Mouse (Mus musculus) NIH3T3 (cell line): ENCODE data around the gene Scarf2.
A peak's percentile ranks its signal among the peaks of the same experiment; 100 is the strongest.

ENCODE experiments used
- DNase-seq: peaks from one replicate; pipeline ENCODE4 v3.0.0-alpha.2; 2012; ENCODE audit warnings: low read depth

The Scarf2 gene

GRCm38 (mm10) chr16:17830385-17831178 lies 33.5 kb downstream of the Scarf2 start:
- no peak for DNase-seq

GRCm38 (mm10) chr16:17831781-17832180 lies 34.7 kb downstream of the Scarf2 start:
- peak; percentile 50 for DNase-seq

DNA sequence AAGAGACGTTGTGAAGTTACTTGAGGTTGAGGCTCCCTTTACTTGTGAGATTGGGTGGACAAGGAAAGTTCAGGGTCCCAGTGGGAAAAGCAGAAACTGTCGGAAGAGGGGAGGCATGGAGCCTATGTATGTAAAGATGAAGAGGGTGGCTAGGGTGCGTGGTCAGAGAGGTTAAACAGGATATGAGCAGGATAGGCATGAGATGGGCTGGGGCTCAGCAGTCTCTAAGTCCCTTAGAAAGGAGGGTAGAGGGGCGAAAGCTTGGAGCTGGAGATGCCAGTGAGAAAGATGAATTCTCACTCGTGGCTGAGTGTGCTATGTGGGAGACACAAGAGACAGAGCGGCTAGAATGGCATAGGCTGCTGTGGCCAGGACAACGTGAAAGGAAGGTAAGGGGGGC lies 35.7 kb downstream of the Scarf2 start, which contains the start of gene B830017H08Rik:
B830017H08Rik (plus strand) TSS at position 301 of the 400 bp plus-strand sequence.
- no peak for DNase-seq

- DNase-seq = no peak
Measured at GRCm38 (mm10) chr16:17833321-17833680, 36.2 kb downstream of the Scarf2 start.

GRCm38 (mm10) chr16:17833681-17834399 lies 36.8 kb downstream of the Scarf2 start:
- no peak for DNase-seq

GRCm38 (mm10) chr16:17834543-17834942 lies 37.5 kb downstream of the Scarf2 start:
- DNase-seq = no peak

DNA sequence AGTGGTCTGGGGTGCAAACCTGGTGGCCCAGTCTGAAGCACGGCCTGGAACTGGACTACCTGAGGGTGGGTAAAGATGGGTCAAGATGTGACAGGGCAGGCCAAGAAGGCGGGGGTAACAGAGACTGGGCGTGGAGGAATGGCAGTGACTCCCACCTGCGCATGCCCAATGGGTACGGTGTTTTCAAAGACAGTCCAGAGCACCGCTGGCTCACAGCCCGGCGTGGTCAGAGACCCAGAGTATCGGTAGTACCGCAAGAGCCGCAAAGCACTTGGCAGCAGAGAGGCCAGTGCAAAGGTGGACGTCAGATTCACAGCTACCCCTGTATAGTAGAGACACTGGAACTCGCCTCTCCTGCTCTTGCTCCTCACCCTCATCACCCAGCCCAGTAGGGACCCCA lies 38.4 kb downstream of the Scarf2 start:
- no peak for DNase-seq

DNA sequence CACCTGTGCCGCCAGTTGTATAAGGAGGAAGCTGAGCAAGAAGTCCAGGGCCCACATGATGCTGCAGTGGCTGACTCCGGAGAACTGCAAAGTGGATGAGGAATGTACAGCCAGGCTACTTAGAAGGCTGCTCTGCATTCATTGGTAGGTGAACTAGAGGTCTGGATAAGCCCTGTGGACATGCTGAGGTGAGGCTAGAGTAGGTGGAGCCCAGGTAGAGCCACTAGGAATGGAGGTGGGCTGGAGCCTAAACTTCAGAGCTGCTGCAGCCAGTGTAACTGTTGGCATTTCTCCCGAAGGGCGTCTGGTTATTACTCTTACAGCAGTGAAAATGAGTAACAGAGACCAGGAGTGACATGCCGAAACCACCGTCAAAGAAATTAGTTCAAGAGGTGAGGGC lies 41.0 kb downstream of the Scarf2 start, which contains the start of gene Car15:
Car15 (minus strand) TSS at position 314 of the 400 bp plus-strand sequence.
- no peak for DNase-seq

DNA sequence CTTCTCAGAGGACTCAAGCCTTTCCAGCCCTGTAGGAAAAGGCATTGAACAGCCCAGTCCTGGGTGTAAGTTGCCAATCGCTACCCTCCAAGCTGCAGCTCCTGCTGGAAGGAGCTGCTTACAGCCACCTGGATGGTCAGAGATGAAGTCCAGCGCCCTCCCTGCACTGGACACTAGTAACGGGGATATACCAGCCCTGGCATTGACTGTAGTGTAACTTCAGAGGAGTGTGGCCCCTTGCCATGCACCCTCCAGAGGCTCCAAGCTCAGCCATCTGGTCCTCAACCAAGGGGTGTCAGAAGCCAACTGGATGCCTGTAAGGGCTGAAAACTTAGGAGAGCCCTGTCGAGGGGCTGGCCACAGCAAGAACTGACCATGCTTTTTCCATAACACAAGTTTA lies 42.9 kb downstream of the Scarf2 start:
- no peak for DNase-seq

DNA sequence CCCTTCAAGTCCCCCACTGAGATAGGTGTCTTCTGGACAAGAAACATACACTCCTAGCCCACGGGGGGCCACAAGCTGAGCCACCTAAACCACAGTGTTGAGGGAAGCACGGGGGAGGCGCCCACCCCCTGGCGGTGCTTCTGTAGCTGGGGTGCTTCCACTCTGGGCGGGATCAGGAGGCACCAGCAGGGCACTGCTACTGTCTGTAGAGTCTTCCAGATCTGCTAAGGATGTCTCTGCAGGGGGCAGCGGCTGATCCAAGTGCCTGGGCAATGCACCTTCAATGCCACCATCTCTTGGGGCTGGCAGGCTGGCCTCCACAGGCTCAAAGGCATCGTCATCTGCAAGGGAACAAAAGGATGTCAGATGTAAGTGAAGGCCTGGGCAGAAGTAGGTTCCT lies 45.4 kb downstream of the Scarf2 start:
- DNase-seq = no peak

GRCm38 (mm10) chr16:17843701-17844365 lies 46.8 kb downstream of the Scarf2 start:
- DNase-seq = no peak

DNA sequence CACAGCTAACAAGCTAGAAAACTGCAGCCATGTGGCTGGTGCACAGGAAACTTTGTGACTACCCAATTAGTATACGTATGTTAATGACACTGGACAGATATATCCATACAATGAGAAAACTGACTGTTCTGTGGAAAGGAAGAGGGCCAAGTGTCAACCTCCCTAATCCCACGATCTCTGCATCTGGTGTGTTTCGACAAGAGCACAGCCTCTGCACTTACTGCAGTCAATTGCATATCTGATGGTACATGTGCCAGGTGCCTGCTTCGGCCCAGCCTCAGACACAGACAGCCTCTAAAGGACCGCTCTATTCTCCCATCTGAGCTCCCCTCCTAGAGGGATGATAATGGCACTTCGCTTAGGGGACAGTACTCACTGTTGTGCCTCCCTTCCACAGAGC lies 51.3 kb downstream of the Scarf2 start:
- DNase-seq = no peak

DNA sequence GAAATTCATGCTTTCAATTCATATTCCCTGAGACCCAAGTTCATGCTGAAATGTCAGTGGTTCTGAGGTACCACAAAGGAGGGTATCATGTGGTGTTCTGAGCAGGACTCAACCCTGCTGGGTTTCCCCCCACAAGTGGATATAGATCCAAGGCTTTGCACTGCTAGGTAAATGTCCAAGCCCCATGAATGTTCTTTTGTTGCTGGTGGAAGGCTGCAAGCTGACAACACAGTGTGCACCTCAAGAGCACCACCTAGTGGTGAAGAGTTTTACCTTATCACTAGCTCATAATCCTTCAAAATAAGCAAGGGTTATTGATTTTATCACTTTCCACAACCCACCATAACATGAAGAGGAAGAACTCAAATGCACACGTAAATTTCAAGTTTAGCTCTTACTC lies 51.8 kb downstream of the Scarf2 start:
- DNase-seq = peak; percentile 87

DNA sequence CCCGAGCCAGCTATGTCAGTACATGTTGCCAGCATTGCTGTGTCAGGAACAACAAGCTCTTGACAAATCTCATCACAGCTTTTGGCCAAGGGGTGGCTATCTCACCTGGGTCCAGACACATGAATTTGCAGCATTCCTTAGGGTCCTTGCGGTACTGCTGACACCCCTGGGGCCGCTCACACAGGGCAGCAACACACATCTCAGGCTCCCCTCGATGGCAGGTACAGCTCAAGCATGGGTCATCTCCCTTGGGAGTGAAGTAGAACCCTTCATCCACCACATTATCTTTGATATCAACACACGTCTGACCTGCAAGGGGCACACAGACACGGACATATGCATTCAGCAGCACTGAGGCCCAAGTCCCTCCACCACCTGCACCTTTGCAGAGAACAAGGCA lies 52.4 kb downstream of the Scarf2 start:
- DNase-seq = no peak

DNA sequence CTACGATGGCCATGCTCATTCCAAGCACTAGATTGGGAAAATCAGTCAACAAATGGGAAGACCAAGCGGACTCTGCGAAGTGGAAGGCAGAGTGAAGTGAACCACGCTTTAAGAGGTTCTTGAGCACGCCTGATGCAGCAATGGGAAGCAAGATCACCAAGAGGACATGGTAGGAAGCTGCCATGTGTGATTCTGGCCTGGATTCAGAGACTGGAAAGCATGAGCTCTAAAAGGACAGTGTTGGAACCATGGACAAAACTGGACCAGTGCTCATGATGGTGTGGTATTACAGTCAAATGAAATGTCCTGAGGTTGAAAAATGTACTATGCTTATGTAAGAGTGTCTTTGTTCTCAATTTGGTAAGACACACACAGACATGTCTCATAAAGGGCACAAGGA lies 54.2 kb downstream of the Scarf2 start:
- no peak for DNase-seq

DNA sequence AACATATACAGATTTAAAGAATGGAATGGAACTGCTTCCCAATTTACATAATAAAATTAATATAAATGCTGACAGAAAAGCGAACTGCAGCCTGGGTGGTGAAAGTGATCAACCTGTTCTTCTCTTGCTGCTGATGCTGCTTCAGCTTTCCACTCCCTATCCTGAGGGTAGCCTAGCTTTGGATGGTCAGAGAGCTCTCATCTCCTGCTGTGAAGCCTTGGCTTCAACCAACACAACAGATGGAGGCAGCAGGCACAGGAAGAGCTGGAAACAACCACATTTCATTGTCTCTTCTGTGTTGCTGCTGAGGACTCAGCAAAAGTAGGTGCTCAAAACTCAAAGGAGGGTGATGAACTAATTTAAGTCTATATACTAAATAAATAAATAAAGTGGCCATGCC lies 54.8 kb downstream of the Scarf2 start:
- DNase-seq = no peak

GRCm38 (mm10) chr16:17853263-17853662 lies 56.2 kb downstream of the Scarf2 start:
- no peak for DNase-seq

- no peak for DNase-seq
Measured at GRCm38 (mm10) chr16:17857157-17857556, 60.1 kb downstream of the Scarf2 start.
